Mouse (Mus musculus): Measurements from ENCODE around the gene Fez1.

DNA sequence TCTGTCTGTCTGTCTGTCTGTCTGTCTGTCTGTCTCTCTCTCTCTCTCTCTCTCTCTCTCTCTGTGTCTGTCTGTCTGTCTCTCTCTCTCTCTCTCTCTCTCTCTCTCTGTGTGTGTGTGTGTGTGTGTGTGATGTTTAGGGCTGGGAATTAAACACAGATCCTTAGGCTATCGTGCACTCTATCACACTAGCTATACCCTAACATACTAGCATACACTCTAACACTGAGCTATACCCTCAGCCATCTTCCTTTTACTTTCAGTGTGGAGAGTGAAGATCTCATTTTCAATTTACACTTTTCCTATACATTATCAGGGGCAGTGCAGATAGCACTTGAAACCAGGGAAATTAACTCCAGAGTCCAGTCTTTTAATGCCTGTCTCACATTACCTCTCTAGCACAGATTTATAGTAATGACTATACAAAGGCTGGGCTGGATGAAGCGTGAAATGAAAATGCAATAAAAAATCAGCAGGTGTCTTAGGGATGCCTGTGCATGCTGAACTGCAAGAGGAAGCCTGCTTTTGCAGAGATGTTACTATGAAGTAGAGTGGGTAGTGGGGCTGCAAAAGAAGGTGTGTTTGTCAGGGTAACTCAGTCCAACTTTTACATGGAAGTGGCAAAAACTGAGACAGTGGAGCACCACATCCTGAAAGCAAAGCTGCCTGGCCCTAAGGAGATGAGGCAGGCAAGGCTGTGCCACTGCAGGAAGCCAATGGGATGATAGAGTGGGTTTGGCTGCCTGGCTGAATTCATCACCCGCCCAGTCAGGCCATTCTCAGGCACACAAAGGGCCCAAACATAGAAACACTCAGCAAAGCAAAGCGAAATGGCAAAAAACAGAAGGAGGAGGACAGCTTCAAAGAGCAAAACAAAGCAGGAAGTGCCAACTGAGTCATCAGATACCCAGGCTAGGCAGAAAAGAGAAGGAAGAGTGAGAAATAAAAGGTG is 43.5 kb downstream of the Fez1 start:
- TF ChIP-seq POLR2A (IDR thresholded peaks at IDR 0.05; ENCODE audit: extremely low read depth, insufficient read depth, low read length) (0 out of 2 replicates have a peak, but pooled peaks have one; percentile 17), CTCF (IDR thresholded peaks at IDR 0.05; ENCODE audit: extremely low read depth, insufficient read depth, low read length) (no peak)

Measured in cortical plate, adult 2 months (tissue).